Mouse (Mus musculus): ENCODE measurements around the gene Rapgef2.

GRCm38 (mm10) chr3:79187912-79188311 is 98.4 kb downstream of the Rapgef2 start:
- TF ChIP-seq CTCF (IDR thresholded peaks at IDR 0.05; ENCODE audit: low read depth) (no peak), EP300 (optimal IDR thresholded peaks at IDR 0.05) (no peak)

All from stomach, postnatal 0 days (tissue).